Mouse (Mus musculus) heart, postnatal 25 days (tissue): ENCODE results near the gene Parvb. TPM values are rescaled to one million over a fixed set of nuclear protein-coding genes. Genes with fewer than 3 reads are reported as not detected.

Source experiments
- DNase-seq: peaks from one replicate; pipeline ENCODE4 v3.0.0; 2022; ENCODE audit warnings: low spot score
- intact Hi-C: fragments of 180-260 bp; cut with DNase I; formaldehyde crosslinking; loops from one replicate; pipeline ENCODE4 v1.15.1; 2025
- total RNA-seq, 2 experiments: library from RNA; stranded (reverse); gene quantifications; 2 replicates each; pipeline ENCODE4 v1.2.3; 2021

The Parvb gene
- total RNA-seq, 2 experiments from 2014 or later: 147 to 154 TPM

DNA sequence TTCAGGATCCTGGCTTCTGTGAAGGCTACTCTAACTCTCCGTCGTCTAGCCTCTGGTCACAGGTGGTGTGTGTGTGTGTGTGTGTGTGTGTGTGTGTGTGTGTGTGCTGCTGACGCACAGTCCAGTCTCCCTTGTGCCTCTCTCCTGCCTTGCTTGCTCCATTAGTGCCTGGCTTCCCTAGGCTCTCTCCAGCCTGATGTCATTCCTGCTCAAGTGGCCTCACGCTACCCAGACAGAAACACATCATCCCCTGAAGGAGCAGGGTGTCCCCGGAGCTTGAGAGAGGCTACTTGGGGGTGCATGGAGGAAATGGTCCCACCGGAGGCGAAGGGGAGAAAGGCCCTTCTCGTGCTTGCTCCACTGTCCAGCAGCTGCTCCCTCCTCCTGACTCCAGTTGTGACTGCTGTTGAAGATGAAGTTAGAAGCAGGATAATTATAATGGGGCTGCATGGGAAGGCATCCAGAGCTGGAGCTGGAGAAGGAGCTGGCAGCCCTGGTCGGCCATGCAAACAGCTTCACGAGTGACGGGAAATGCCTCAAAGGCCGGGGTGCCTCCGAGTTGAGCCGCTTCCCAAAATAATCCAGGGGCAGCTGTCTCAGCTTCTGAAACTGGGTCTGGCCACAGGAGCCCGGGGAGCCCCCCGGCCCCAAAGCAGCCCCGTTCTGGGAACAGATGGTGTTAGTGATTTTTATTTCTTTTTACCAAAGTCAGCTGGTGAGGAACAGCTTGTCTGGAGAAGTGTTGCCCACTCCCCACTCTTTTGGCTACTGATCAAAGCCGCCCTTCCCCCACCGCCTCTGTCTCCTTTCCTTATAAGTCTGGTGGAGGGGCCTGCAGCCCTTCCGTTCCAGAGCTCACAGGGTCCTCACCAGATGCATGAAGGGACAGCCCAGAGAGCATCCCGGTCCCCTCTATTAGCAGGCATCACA is 120.3 kb downstream of the Parvb start:
- intact Hi-C loops: no loop called here
- DNase-seq: no peak

DNA sequence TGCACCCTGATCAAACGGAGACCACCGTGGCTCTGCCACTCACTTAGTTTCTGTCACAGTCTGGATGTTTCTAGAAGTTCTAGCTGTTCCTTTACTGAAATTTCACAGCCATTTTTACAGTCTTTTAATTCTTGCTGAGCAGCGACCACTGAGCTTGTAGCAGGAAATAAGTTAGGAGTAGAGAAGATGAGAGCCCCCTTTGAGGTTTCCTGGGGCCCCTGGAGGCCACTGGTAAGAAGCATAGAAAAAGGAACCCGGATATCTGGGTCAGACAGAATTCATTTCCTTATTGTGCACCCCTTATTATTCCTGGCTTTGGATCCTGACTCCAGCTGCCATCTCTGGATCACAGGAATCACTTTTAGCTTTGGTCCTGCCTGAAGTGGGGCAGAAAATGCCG is 123.2 kb downstream of the Parvb start:
- intact Hi-C loops: no loop called here
- DNase-seq: no peak

DNA sequence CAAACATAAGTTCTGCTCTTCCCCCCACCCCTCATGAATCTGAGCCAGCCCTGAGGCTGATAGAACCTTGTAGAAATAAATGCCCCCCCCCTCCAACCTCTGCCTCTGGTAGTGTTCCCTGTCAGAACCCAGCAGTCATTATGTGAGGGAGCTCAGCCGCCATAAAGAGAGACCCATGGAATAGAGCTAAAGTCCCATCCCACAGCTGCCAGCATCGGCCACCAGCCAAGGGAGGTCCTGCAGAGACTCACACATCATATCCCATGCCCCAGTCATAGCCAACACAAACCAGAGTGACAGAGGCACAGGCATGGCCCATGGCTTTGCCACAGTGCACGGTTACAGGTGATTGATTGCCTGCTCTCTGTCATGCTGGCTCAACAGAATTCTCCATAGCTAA is 132.9 kb downstream of the Parvb start:
- DNase-seq: no peak
- intact Hi-C loops: no loop called here

Other genes starting within 250 kb of the Parvb start
- gene Efcab6, start 166.7 kb upstream of the Parvb start, total RNA-seq: not detected
- not detected for gene Sult4a1, start 126.3 kb upstream of the Parvb start, total RNA-seq
- not detected for gene Pnpla5, start 108.9 kb upstream of the Parvb start, total RNA-seq
- gene Pnpla3, start 64.2 kb upstream of the Parvb start, total RNA-seq: 1 to 10 TPM; 4.2 to 6.4 TPM
- gene Samm50, start 39.8 kb upstream of the Parvb start, total RNA-seq: 100 to 1,000 TPM; 264 to 267 TPM
- gene Parvg, start 92.0 kb downstream of the Parvb start, total RNA-seq: 1 to 10 TPM; 1.3 to 1.4 TPM
- gene Shisal1, start 215.1 kb downstream of the Parvb start, total RNA-seq: 1 to 10 TPM in 1 of 2 experiments, under 1 TPM in 1; 0.75 to 2.4 TPM